Mouse (Mus musculus): ENCODE measurements around the gene Cdyl.

The Cdyl gene

GRCm38 (mm10) chr13:35905879-35906481 lies 246.3 kb downstream of the Cdyl start, which contains the start of gene Rpp40:
Gene Rpp40 (minus strand): TSS chr13:35906359.
- peak; percentile 68 for DNase-seq (ENCODE audit: extremely low read depth, low read depth, low spot score)

GRCm38 (mm10) chr13:35911476-35911875 lies 251.8 kb downstream of the Cdyl start:
- DNase-seq (ENCODE audit: extremely low read depth, low read depth, low spot score) = no peak

All from fat pad, adult 2 months (tissue).